Mouse (Mus musculus) kidney, postnatal 4 days (tissue): ENCODE results near the gene Scgb2b21.

Source experiments
- DNase-seq, 2 experiments: peaks; one replicate each; pipeline ENCODE4 v3.0.0; 2021; ENCODE audit warnings: mixed read lengths in 2 of 2

The Scgb2b21 gene

GRCm38 (mm10) chr7:33520358-33520757, at the start of gene Scgb2b21:
TSS of gene Scgb2b21 (minus strand) at chr7:33520458.
- DNase-seq: no peak

GRCm38 (mm10) chr7:33543420-33543819, 23.2 kb upstream of the Scgb2b21 start:
- DNase-seq: peak; percentile 1 to 7
